Mouse (Mus musculus) central nervous system, embryonic 11.5 days (tissue): ENCODE measurements around the gene AF067063. TPM values are rescaled to one million over a fixed set of nuclear protein-coding genes. Genes with fewer than 3 reads are reported as not detected.

Experiments used
- polyA plus RNA-seq: library from polyadenylated mRNA; depleted of rRNA; stranded (reverse); fragments of >200 nt; gene quantifications from 2 replicates; pipeline ENCODE4 v1.2.3, GENCODE M21; 2012; rRNA removed

Gene AF067063
- polyA plus RNA-seq, result not detected in 2 replicates

DNA sequence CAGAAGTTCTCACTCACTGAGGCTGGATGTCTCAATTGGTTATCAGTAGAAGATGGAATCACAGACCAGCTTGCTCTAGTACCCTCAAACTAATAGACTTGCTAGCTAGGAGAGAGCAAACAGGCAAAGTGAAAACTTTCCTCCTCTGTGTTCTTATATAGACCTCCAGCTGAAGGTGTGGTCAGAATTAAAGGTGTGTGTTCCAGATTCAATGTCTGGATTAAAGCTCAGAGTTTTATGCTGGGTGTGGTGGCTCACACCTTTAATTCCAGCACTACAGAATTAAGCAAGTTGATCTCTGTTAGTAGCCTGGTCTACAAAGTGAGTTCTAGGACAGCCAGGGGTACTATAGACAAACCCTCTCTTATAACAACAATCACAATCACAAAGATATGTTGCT is at the start of gene AF067063:
TSS of gene AF067063 (minus strand) at position 101 of the 400 bp plus-strand sequence.

GRCm38 (mm10) chr13:119835320-119836056 is 5.5 kb upstream of the AF067063 start, which contains the start of gene D13Ertd608e:
TSS of gene D13Ertd608e (plus strand) at chr13:119836006.

GRCm38 (mm10) chr13:119790761-119791579 is 39.0 kb downstream of the AF067063 start, which contains the start of gene Zfp131:
TSS of gene Zfp131 (minus strand) at chr13:119790889.

Other genes with a start within 250 kb of the AF067063 start
- gene Ccl28, start 206.4 kb downstream of the AF067063 start, polyA plus RNA-seq, result 0.05 and 0.12 TPM in 2 replicates
- gene Hmgcs1, start 139.8 kb downstream of the AF067063 start, polyA plus RNA-seq, result 238 and 252 TPM in 2 replicates
- gene Nim1k, start 74.3 kb downstream of the AF067063 start, polyA plus RNA-seq, result 0.94 and 1.2 TPM in 2 replicates
- gene Zfp131, start 39.3 kb downstream of the AF067063 start, polyA plus RNA-seq, result 43.6 and 48.0 TPM in 2 replicates
- gene D13Ertd608e, start 5.8 kb upstream of the AF067063 start, polyA plus RNA-seq, result not detected in 2 replicates
- gene Tcstv1, start 64.6 kb upstream of the AF067063 start, polyA plus RNA-seq, result not detected in 2 replicates
- gene Gm21761, start 99.1 kb upstream of the AF067063 start, polyA plus RNA-seq, result not detected in 2 replicates
- not detected in 2 replicates for gene B020031M17Rik, start 120.6 kb upstream of the AF067063 start, polyA plus RNA-seq
- gene Gm36079, start 196.8 kb upstream of the AF067063 start, polyA plus RNA-seq, result not detected in 2 replicates
- not detected in 2 replicates for gene Gm21188, start 222.0 kb upstream of the AF067063 start, polyA plus RNA-seq